Mouse (Mus musculus) urinary bladder, postnatal 14 days (tissue): ENCODE results near the gene Scai.
"Not testable (repeated sequence)": the region's sequence is repeated elsewhere in the genome, so short reads cannot be mapped to it uniquely, and the experiment has no call there.

Experiments
- DNase-seq: peaks from one replicate; pipeline ENCODE4 v3.0.0; 2021; ENCODE audit warnings: low spot score

Gene Scai

DNA sequence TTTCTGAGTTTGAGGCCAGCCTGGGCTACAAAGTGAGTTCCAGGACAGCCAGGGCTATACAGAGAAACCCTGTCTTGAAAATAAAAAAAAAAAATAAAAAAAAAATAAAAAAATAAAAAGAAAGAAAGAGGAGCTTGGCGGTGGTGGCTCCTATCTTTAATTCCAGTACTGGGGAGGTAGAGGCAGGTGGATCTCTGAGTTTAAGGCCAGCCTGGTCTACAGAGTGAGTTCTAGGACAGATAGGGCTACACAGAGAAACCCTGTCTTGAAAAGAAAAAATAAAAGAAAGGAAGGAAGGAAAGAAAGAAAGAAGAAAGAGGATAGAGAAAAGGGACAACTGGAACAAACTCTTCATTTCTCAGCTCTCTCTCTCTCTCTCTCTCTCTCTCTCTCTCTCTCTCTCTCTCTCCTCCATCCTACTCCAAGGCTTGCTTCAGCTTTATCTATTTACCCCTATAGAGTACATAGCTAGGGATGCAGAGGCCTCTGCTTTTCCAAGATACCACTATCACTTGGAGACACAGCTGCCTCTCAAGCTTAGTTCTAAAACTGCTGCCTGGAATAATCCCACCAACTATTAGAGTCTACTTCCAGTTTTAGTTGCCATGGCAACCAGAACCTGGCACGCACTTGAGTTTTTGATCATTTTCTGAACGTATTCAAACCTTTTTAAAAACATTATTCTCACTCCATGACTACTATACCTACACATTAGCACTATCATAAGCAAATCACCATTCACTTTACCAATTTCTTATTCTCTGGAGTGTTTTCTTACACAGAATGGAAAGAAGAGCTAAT, 60.8 kb downstream of the Scai start:
- no peak for DNase-seq

DNA sequence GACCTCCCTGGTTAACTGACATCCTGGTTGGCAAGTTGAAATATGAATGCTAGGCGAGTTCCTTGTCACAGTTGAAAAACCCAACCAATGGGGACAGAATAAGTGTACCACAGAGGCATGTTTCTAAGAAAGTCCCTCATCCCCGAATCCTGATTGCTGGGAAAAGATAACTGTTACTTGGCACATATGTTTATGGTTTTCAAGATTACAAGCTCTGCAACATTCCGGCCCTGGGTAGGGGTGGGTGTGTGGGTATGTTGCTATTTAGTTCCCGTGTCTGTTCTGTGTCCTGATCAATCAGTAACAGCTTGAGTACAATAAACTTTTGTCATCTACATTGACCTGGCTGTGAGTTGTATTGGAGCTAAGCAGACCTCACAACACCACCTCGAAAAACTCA, 66.4 kb downstream of the Scai start:
- DNase-seq = no peak

DNA sequence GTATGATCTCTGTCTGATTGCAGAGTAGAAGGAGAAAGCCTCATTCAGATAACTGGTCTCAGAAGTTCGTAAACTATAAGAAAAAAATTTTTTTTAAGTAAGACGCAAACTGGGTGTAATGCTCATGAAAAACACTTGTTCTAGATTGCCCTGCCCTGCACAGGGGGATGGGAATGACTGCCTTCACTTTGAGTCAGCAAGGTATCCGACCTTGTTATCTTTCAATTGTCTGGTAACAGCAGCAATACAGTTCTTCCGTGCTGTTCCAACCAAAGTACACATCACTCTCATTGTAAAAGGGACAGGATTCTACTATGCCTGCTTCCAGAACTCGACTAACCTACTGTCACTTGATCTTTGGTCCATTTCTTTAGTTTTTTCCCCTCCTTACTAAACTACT, 69.4 kb downstream of the Scai start:
- no peak for DNase-seq

DNA sequence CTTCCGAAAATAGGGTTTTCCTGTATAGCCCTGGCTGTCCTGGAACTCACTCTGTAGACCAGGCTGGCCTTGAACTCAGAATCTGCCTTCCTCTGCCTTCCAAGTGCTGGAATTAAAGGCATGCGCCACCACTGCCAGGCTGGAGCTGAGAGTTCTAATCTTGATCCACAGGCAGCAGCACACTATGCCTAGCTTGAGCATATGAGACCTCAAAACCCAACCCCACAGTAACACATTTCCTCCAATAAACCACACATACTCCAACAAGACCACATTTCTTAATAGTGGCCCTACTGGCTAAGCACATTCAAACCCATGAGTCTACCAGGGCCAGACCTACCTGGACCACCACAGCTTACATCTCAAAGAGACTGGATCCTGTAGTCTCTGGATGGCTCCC, 74.0 kb downstream of the Scai start:
- no peak for DNase-seq

GRCm38 (mm10) chr2:39114093-39114492, 76.4 kb downstream of the Scai start:
- no peak for DNase-seq

DNA sequence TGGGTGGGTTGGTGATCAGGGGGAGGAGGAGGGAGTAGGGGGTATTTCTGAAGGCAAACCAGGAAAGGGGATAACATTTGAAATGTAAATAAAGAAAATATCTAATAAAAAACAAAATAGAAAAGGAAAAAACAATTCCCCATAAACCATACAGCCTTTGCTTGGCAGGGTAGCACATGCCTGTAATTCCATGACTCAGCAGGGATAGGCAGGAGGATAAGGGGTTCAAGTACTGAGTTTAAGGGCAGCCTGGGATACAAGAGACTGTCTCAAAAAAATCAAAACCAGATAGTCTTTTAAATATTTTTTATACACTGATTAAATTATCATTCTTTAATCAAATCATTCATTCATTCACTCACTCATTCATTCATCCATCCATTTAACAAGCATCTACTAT, 80.0 kb downstream of the Scai start:
- DNase-seq = no peak

- DNase-seq = not testable (repeated sequence)
These were observed 80.8 kb downstream of the Scai start for GRCm38 (mm10) chr2:39109712-39110111.

GRCm38 (mm10) chr2:39099951-39100350, 90.6 kb downstream of the Scai start:
- not testable (repeated sequence) for DNase-seq

- DNase-seq = no peak
These were observed 92.5 kb downstream of the Scai start for GRCm38 (mm10) chr2:39097993-39098392.

GRCm38 (mm10) chr2:39091966-39092365, 98.6 kb downstream of the Scai start:
- no peak for DNase-seq

DNA sequence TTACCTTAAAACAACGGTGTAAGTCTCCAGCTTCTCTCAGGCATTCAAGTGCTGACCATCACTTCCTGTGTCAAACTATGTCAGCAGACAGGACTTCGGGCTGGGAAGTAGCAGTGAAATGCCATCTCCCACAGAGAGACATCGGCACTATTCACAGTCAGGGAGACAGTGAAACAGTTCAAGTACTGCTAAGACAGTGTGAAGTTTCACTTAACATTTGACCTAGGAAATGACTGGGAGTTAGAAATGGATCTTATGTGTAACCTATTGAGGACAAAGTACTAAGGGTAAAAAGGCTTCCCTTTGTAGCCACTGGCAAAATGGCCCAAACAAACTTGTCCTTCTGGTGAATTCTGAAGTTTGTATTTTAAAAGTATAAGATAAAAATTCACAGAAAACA, 107.8 kb downstream of the Scai start:
- DNase-seq = no peak

GRCm38 (mm10) chr2:39070666-39071065, 119.9 kb downstream of the Scai start:
- DNase-seq = no peak

- no peak for DNase-seq
These were observed 121.4 kb downstream of the Scai start for GRCm38 (mm10) chr2:39069096-39069495.

DNA sequence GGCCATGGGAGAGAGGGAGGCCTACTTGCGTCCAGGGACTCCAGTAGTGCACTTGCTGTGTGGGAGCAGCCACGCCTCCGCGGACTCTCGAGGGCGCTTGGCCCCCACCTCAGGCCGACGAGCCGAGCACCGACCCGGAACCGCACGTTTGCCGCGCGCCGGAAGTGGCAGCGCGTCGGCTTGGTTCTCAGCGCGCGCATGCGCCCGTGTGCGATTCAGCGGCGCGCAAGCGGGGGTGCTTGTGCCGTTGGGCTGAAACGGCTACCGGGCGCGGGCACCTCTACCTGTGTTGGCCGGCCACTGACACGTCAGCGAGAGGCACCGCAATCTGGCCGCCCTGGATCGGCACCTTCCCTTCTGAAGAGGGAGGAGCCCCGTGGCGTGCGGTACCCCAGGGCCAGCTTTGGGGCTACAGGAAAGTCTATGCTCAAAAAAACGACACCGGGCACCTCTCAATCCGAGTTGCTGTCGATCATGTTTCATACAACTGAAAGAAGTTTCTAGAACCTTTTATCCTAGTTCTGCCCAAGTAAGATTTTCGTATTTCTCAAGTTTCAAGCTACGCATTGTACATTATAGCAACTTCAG, 125.0 kb downstream of the Scai start, which contains the start of gene Golga1:
Golga1 (minus strand) TSS at position 142 of the 588 bp plus-strand sequence.
- DNase-seq = peak; percentile 92

- DNase-seq = no peak
These were observed 125.7 kb downstream of the Scai start for GRCm38 (mm10) chr2:39064687-39065399.

DNA sequence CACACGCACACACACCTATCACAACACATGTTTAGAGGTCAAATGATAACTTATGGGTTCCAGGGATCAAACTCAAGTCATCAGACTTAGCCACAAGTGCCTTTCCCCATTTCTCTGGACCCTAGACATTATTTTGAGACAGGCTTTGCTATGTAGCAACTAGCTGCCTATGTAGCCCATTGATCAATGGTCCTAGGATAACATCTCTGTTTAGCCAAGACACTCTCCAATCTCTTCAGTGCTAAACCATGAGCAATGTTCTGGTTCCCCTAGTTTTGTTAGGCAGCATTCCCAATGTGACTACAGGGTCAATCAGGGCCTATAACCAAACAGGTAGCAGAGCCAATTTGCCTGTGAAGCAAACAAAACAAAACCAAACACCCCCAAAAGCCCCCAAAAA, 142.0 kb downstream of the Scai start:
- DNase-seq = no peak

GRCm38 (mm10) chr2:39040215-39040614, 150.3 kb downstream of the Scai start:
- no peak for DNase-seq

- no peak for DNase-seq
These were observed 158.9 kb downstream of the Scai start for GRCm38 (mm10) chr2:39031611-39032010.

GRCm38 (mm10) chr2:39020004-39020403, 170.5 kb downstream of the Scai start:
- no peak for DNase-seq

GRCm38 (mm10) chr2:39016581-39016980, 174.0 kb downstream of the Scai start:
- DNase-seq = no peak
